Mouse (Mus musculus) neural tube, embryonic 10.5 days (tissue): ENCODE results near the gene Parp6.

ENCODE experiments used
- DNase-seq: peaks from one replicate; pipeline ENCODE4 v3.0.0-alpha.2; 2017; ENCODE audit warnings: low spot score; ENCODE audit errors: extremely low spot score

Parp6 gene

GRCm38 (mm10) chr9:59616622-59617306 is at the start of gene Parp6:
Gene Parp6, plus strand, starts transcription at chr9:59617284.
- peak; percentile 99 for DNase-seq

DNA sequence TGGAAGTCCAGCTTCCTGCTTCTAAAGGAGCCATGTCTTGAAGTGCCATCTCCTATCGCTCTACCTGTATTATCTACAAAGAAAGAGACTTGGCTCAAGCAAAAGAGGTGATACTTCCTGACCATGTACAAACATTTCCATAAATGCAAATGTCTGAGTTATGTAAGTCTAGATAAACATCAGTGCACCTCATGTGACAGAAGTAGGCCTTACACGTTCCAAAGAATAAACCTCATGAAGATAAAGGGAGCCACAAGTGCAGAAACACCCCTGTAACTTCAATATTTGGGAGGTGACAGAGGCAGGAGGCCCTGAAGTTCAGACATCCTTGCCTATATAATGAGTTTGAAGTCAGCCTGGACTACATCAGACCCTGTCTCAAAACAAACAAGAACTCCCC is 45.2 kb upstream of the Parp6 start:
- DNase-seq, result no peak

DNA sequence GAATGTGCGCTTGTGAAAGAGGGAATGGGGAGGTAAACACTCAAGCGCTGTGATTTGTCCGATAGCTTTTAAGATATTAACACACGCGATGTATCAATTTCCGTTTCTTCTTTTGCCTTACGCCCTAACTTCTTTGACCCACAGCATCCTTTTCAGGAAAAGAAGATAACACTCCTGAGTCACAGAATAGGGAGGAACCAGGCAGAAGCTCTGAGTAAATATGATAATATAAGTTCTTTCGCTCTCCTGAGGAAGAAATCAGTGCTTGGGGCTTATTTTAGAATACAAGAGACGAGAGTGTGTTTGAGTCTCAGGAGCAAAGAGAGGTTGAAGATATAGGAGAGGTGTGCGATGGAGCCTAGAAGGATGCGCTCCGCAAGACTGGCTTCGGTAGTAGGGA is 39.7 kb upstream of the Parp6 start:
- DNase-seq, result no peak

DNA sequence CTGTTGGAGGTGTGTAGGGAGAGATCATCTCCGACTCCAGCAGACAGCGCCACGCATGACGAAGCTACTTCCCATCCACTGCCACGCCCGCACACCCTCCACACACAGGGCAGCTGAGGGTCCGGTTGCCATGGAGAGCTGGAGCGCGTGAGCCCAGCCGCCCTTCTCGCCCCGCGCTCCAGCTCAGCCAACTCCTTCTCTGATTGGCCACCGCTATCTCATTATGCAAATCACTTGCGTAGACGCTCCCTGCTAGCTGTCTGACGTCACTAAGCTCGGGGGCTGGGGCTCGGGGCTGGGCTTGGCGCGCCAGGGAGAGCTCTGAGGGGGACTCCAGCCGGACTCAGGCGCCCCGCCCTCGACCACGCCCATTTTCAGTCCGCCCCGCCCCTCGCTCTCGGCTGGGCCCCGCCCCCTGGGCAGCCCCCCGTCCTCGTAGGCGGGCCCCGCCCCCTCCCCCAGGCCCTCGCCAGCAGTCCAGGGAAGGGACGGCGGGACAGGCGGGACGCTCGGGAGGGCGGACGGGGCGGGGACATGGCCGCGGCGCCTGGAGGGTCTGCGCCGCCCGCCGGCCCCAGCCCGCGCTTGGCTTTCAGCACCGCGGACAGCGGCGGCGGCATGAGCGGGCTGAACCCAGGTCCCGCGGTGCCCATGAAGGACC is 39.1 kb upstream of the Parp6 start, which contains the start of gene Celf6:
Celf6 (plus strand) TSS at position 74 of the 661 bp plus-strand sequence.
- peak; percentile 100 for DNase-seq

- DNase-seq, result no peak
Observed at GRCm38 (mm10) chr9:59578505-59578867, 38.6 kb upstream of the Parp6 start.

GRCm38 (mm10) chr9:59584871-59585308 is 32.2 kb upstream of the Parp6 start:
- DNase-seq, result peak; percentile 80

- DNase-seq, result no peak
Observed at GRCm38 (mm10) chr9:59588252-59588651, 28.8 kb upstream of the Parp6 start.

DNA sequence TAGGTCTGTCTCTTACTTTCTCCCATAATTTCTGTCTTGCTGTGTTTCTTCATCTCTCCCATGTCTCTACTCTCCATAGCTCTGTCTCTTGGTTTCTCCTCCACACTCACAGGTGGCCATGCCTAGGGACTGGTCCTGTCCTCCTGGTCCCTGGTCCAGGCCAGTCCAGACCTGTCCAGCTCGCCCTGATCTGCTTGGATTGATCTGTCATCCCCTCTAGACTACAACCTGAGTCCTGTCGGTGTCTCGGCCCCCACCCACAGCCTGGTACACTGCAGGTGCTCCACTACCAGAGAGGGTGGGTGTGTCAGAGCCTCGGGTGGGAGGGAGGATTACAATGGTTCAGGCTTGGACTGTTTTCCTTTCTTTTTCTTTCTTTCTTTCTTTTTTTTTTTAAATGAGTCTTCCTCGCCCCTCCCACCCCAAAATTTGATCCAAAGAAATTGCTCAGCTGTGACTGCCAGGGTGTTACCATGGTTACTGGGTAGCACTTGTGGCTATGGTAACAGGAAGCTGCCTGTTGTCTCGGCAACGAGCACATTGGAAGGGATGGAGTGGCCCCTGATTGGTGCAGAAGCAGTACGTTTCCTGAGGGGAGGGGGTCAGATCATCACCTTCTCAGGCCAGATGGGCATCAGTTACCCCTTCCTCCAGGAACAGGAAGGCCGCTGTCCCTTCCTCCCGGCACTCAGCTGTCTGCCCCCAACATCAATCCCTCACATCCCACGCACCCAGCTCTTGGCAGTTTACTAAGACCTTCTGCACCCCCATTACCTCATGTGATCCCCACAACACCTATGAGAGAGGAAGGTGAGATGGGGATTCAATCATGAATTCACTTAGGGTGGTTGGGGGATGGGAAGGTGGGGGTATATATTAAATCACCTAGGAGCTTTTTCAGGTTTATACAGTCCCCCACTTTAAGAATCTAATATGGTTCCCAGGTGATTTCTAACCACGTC is 28.1 kb upstream of the Parp6 start:
- DNase-seq, result peak; percentile 33

- no peak for DNase-seq
Observed at GRCm38 (mm10) chr9:59589703-59590439, 27.2 kb upstream of the Parp6 start.

- DNase-seq, result no peak
Observed at GRCm38 (mm10) chr9:59601661-59602060, 15.4 kb upstream of the Parp6 start.

DNA sequence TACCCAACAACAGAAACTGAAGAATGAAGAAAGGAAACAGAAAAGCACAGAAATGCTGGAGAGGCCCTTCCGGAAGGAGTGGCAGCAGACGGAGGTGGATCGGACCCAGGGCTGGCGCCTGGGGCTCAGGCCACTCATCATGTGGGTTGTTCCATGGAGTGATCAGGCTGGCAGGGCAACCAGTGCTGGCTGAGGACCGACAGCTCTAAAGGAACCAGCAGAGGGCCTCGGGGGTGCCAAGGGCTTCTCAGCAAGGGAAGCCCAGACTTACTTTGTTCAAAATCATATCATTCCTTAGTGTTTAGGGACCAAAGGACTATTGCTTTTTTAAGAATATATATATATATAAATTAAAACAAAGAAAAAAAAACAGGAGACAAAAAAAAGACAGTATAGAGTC is 11.1 kb upstream of the Parp6 start:
- DNase-seq, result no peak

DNA sequence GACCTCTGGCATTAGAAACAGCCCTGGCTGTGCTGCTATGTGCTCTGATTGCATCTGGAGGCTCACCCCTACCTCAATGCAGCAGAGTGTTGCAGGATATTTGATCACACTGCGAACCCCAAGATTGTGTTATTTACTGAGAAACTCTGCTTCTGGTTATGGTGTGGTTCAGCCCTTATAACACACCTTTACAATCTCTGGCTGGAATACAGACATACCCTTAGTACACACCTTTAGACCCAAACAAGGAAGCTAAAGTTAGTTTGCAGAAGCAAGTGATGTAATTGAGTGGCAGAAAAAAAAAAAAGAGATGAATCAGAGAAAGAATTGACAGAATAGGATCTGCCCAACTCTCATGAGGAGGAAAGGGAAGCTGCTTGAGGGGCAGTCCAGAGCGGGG is 6.1 kb upstream of the Parp6 start:
- no peak for DNase-seq

DNA sequence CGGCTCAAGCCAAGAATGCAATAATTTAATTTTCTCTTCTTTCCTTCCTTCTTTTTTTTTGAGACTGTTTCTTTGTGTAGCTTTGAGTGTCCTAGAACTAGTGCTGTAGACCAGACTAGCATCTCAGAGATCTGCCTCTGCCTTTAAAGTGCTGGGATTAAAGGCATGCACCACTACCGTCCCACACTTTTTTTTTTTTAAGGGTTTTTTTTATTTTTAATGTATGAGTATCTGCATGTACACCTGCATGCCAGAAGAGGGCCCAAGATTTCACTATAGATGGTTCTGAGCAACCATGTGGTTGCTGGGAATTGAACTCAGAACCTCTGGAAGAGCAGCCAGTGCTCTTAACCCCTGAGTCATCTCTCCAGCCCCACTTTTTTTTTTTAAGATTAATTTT is 1.3 kb upstream of the Parp6 start:
- DNase-seq, result no peak

GRCm38 (mm10) chr9:59617307-59617973 is 356 bp downstream of the Parp6 start:
- DNase-seq, result no peak

DNA sequence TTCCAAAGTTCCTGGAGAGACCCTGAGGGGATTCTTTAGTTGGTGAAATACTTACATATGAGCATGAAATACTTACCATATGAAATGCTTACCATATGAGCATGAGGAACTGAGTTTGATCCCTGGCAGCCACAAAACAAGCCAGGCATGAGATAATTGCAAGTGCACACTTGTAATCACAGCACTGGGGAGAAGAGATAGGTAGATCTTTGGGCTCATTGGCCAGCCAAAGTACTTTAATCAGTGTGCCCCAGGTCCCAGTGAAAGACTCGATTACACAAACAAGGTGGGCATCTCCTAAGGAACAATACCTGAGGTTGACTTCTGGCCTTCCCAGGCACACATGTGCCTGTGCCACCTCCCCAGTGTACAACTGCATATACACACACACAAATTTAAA is 21.3 kb downstream of the Parp6 start:
- DNase-seq, result no peak

GRCm38 (mm10) chr9:59639936-59640335 is 22.9 kb downstream of the Parp6 start:
- DNase-seq, result no peak

GRCm38 (mm10) chr9:59641320-59641719 is 24.2 kb downstream of the Parp6 start:
- no peak for DNase-seq

- no peak for DNase-seq
Observed at GRCm38 (mm10) chr9:59649911-59650310, 32.8 kb downstream of the Parp6 start.

GRCm38 (mm10) chr9:59653371-59653770 is 36.3 kb downstream of the Parp6 start:
- no peak for DNase-seq

DNA sequence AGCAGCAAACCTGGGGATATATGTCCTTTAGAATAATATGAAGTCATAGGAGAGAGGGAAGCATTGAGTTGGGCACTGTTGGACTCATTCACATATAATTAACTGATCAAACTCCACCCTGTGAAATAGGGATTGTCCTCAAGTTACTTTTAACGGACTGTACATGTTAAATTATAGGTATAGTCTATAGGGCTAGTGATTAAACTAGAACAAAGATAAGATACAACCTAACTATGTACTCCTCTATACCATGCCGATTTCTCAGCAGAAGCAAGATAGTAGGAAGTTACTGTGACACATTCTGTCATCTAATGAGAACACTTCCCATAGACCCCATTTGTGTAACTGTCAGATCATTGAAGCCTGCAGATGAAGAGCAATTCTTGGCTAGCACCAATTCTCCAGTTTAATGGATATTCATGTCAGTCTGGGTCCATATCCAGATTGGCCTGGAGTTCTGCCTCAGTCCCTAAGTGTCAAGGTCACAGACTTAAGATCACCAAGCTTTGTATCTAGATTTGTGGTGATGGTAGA is 37.4 kb downstream of the Parp6 start:
- no peak for DNase-seq
